Mouse (Mus musculus): ENCODE measurements around the gene Foxl1.

GRCm38 (mm10) chr8:121126694-121127093 is 1.0 kb upstream of the Foxl1 start:
- TF ChIP-seq CTCF (IDR thresholded peaks at IDR 0.05; ENCODE audit: extremely low read depth, insufficient read length, insufficient replicate concordance, low read depth, low read length) (no peak), POLR2A (IDR thresholded peaks at IDR 0.05; ENCODE audit: low read depth, low read length) (no peak)
